Mouse (Mus musculus) hindbrain, embryonic 11.5 days (tissue): ENCODE results near the gene 9430097D07Rik. TPM values are rescaled to one million over a fixed set of nuclear protein-coding genes. Genes with fewer than 3 reads are reported as not detected.

ENCODE experiments used
- ATAC-seq: fragments of 200-750 bp; cut with Nextera tagmentation; 2 replicates; pipeline ENCODE4 v1.8.0; 2017; ENCODE audit warnings: mild to moderate bottlenecking, moderate TSS enrichment, moderate library complexity; ENCODE audit not compliant: low FRiP score
- DNase-seq: peaks from one replicate; pipeline ENCODE4 v3.0.0-alpha.2; 2015; ENCODE audit warnings: low spot score
- H3K27ac ChIP-seq: fragments of 300-500 bp; sonication (generic); 2 replicates; pipeline ENCODE4 v1.5.1; 2014; ENCODE audit warnings: mild to moderate bottlenecking, low read depth, low read length
- H3K27me3 ChIP-seq: fragments of 300-500 bp; sonication (generic); 2 replicates; pipeline ENCODE4 v1.6.1; 2014; ENCODE audit warnings: mild to moderate bottlenecking, low read length, moderate library complexity, mixed read lengths; ENCODE audit not compliant: control insufficient read depth, insufficient read depth
- H3K36me3 ChIP-seq: fragments of 300-500 bp; sonication (generic); 2 replicates; pipeline ENCODE4 v1.6.1; 2014; ENCODE audit warnings: mild to moderate bottlenecking, low read length, moderate library complexity, mixed read lengths; ENCODE audit not compliant: control insufficient read depth, insufficient read depth
- H3K4me1 ChIP-seq: fragments of 300-500 bp; sonication (generic); replicated peaks from 2 replicates; pipeline ENCODE4 v1.6.1; 2014; ENCODE audit warnings: low read length, mixed read lengths; ENCODE audit not compliant: control insufficient read depth, insufficient read depth
- H3K4me2 ChIP-seq: fragments of 300-500 bp; sonication (generic); replicated peaks from 2 replicates; pipeline ENCODE4 v1.6.1; 2014; ENCODE audit warnings: mild to moderate bottlenecking, low read depth, low read length
- H3K4me3 ChIP-seq: fragments of 300-500 bp; sonication (generic); 2 replicates; pipeline ENCODE4 v1.5.1; 2014; ENCODE audit warnings: low read depth, low read length
- H3K9ac ChIP-seq: fragments of 300-500 bp; sonication (generic); 2 replicates; pipeline ENCODE4 v1.6.1; 2014; ENCODE audit warnings: low read depth, low read length
- H3K9me3 ChIP-seq: fragments of 300-500 bp; sonication (generic); 2 replicates; pipeline ENCODE4 v1.6.1; 2016; ENCODE audit warnings: low read length; ENCODE audit not compliant: control insufficient read depth
- WGBS: fragments of 180-500 bp; shearing (Covaris S2); extraction: QIAGEN DNeasy Blood & Tissue Kit; methylation state at CpG from one replicate; pipeline ENCODE4 v1.1.7; 2014; 5-methylcytosine and 5-hydroxymethylcytosine counted together
- polyA plus RNA-seq: library from polyadenylated mRNA; unstranded; fragments of >200 nt; fragmentation: Nextera tagmentation; extraction: Ambion mirVana; gene quantifications from 2 replicates; pipeline ENCODE4 v1.2.1, GENCODE M21; 2014

9430097D07Rik gene
- polyA plus RNA-seq, 1 experiment from 2014 or later = 0.37 TPM

GRCm38 (mm10) chr2:32525816-32526215 lies 49.7 kb downstream of the 9430097D07Rik start:
- no peaks in the 10 kb centered on the region for H3K27me3 ChIP-seq
- 85% methylated on average over 12 of the region's 12 CpGs for WGBS

DNA sequence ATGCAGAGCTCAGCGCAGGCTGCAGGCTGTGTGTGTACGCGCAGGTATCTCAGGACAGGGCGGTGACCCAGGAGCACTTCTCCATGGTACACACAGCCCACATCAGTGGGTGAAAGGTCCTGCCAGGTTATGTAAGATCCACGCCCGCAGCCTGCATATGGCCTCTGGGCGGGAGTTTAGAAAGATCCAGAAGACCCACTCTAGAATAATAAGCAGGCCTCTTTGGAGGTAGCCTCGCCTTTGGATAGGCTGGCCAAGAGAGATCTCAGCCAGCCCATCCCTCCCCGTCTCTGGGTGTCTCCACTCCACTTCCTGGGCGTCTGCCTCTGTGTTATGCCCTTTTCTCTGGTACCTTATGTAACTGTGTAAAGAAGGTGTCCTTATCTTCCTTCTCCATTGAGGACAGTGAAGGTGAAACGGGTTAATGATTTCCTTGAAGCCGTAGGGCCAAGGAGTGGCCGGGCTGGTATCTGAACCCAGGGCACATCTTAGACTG lies 50.9 kb downstream of the 9430097D07Rik start:
- H3K9me3 ChIP-seq = no peaks in the 10 kb centered on the region
- H3K4me2 ChIP-seq = no peak overlapping the region
- H3K4me1 ChIP-seq = no peaks in the 10 kb centered on the region
- WGBS = 90% methylated on average over 13 of the region's 13 CpGs
- no peak for ATAC-seq
- H3K27ac ChIP-seq = no peak overlapping the region
- no peak for DNase-seq
- no peak overlapping the region for H3K9ac ChIP-seq
- no peaks in the 10 kb centered on the region for H3K27me3 ChIP-seq
- H3K36me3 ChIP-seq = no peaks in the 10 kb centered on the region
- H3K4me3 ChIP-seq = no peak overlapping the region

More at GRCm38 (mm10) chr2:32525816-32526215, 49.7 kb downstream of the 9430097D07Rik start:
- no peak overlapping the region for H3K9ac ChIP-seq
- H3K4me3 ChIP-seq = no peak overlapping the region
- no peaks in the 10 kb centered on the region for H3K9me3 ChIP-seq
- no peaks in the 10 kb centered on the region for H3K36me3 ChIP-seq
- H3K27ac ChIP-seq = no peak overlapping the region
- no peaks in the 10 kb centered on the region for H3K4me1 ChIP-seq
- DNase-seq (no peak), ATAC-seq (no peak)
- no peak overlapping the region for H3K4me2 ChIP-seq

Other genes starting within 250 kb of the 9430097D07Rik start
- gene Ciz1, start 223.4 kb downstream of the 9430097D07Rik start, polyA plus RNA-seq = 42.4 and 49.0 TPM in 2 replicates
- 17.4 and 22.6 TPM in 2 replicates for gene Dnm1, start 222.3 kb downstream of the 9430097D07Rik start, polyA plus RNA-seq
- gene 1110008P14Rik, start 193.7 kb downstream of the 9430097D07Rik start, polyA plus RNA-seq = 62.1 and 62.7 TPM in 2 replicates
- gene Lcn2, start 187.4 kb downstream of the 9430097D07Rik start, polyA plus RNA-seq = 0.19 TPM in 1 of 2 replicates, not detected in the other
- gene Ptges2, start 179.8 kb downstream of the 9430097D07Rik start, polyA plus RNA-seq = 30.2 and 30.8 TPM in 2 replicates
- gene Naif1, start 125.2 kb downstream of the 9430097D07Rik start, polyA plus RNA-seq = 5.2 and 6.0 TPM in 2 replicates
- gene Slc25a25, start 124.2 kb downstream of the 9430097D07Rik start, polyA plus RNA-seq = 19.5 and 28.4 TPM in 2 replicates
- gene Fam102a, start 40.4 kb downstream of the 9430097D07Rik start, polyA plus RNA-seq = 9.0 and 9.2 TPM in 2 replicates
- 115 and 125 TPM in 2 replicates for gene Dpm2, start 4.8 kb downstream of the 9430097D07Rik start, polyA plus RNA-seq
- 2.1 and 2.6 TPM in 2 replicates for gene Pip5kl1, start 887 bp downstream of the 9430097D07Rik start, polyA plus RNA-seq
- 12.9 and 13.4 TPM in 2 replicates for gene St6galnac4, start 11.4 kb upstream of the 9430097D07Rik start, polyA plus RNA-seq
- 3.2 and 5.0 TPM in 2 replicates for gene St6galnac6, start 24.0 kb upstream of the 9430097D07Rik start, polyA plus RNA-seq
- 23.4 and 23.9 TPM in 2 replicates for gene Ak1, start 46.1 kb upstream of the 9430097D07Rik start, polyA plus RNA-seq
- 18.1 and 23.1 TPM in 2 replicates for gene Eng, start 70.9 kb upstream of the 9430097D07Rik start, polyA plus RNA-seq
- 11.2 and 13.6 TPM in 2 replicates for gene Fpgs, start 128.5 kb upstream of the 9430097D07Rik start, polyA plus RNA-seq
- 77.3 and 79.9 TPM in 2 replicates for gene Cdk9, start 137.4 kb upstream of the 9430097D07Rik start, polyA plus RNA-seq
- gene Sh2d3c, start 145.4 kb upstream of the 9430097D07Rik start, polyA plus RNA-seq = 25.9 and 27.6 TPM in 2 replicates
- 2.3 and 3.0 TPM in 2 replicates for gene 6330409D20Rik, start 165.3 kb upstream of the 9430097D07Rik start, polyA plus RNA-seq
- 53.1 and 53.5 TPM in 2 replicates for gene Tor2a, start 181.6 kb upstream of the 9430097D07Rik start, polyA plus RNA-seq
- gene Ttc16, start 199.9 kb upstream of the 9430097D07Rik start, polyA plus RNA-seq = 0.22 and 0.34 TPM in 2 replicates
- gene Ptrh1, start 200.1 kb upstream of the 9430097D07Rik start, polyA plus RNA-seq = 4.2 and 4.3 TPM in 2 replicates
- gene Cfap157, start 208.7 kb upstream of the 9430097D07Rik start, polyA plus RNA-seq = 0.80 and 0.98 TPM in 2 replicates